Mouse (Mus musculus) monocyte, adult 2 months (primary cell): ENCODE measurements around the gene Anxa7.

Experiments
- DNase-seq, 2 experiments: peaks; one replicate each; pipeline ENCODE4 v3.0.0; 2022; ENCODE audit warnings: low spot score in 2 of 2, low read depth in 1 of 2

Anxa7 gene

DNA sequence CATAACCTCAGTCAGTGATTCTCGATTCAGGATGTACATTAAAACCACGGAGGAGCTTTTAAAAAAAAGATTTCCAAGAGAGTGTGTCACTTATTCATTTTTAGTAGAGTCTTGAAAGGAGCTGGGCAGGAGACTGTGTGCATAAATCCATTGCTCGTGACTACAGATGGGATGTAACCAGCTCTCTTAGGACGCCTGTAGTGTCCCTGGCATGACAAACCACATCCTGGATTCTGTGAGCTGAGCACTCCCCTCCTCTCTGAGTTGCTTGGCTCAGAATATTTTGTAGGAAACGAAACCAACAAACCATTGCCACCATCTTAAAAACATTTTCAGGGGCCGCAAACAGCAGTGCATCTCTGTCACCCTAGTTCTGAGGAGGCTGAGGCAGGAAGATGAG, 43.0 kb downstream of the Anxa7 start:
- no peak for DNase-seq

DNA sequence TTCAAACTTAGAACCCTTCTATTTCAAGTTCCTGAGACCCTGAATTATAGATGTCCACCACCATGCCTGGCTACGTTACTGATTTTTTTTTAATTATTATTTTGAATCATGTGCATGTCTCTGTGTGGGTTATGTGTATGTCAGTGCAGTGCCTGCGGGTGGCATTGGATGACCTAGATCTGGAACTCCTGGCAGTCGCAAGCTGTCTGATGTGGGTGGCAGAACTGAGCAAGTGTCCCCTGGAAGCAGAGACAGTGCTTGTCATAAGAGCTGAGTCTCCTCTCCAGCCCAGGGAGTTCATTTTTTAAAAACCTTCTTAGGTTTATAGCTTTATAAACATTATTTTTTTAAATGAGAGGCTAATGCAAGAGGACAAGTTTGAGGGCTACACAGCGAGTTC, 47.5 kb downstream of the Anxa7 start:
- DNase-seq = no peak

DNA sequence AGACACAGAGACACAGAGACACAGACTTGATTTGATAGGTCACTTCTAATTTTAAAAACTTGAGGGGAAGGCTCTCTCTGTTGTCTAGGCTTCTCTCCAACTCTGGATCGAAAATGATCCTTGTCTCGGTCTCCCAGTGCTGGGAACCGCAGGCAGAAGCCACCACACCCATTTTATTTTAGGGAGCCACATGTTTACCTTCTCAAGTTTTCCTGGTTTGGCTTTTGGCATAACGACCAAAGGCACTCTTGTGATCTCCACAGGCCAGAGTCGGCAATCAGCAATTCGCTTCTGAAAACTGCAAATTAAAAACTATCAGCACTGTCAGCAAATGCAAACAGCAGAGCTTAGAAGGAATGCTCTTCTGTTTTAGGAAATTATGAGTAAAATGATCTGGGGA, 48.2 kb downstream of the Anxa7 start:
- no peak for DNase-seq

DNA sequence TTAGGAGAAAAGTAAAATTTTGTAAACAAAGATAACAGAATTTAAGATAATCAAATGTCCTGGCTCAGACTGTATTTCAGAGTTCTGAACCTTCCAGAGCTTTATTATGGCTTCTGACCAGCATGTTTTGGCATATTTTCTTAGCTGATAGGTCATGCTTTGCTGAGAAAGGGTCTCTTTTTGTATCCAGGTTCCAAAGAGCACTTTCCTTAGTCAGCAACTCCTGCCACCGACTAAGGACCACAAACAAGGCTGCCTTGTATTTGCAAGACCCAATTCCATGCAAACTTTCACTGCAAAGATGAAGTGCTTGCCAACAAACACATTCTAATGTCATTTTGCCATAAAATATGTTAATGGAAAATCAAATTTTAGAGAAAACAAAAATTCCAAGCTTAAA, 50.1 kb downstream of the Anxa7 start:
- DNase-seq = no peak

DNA sequence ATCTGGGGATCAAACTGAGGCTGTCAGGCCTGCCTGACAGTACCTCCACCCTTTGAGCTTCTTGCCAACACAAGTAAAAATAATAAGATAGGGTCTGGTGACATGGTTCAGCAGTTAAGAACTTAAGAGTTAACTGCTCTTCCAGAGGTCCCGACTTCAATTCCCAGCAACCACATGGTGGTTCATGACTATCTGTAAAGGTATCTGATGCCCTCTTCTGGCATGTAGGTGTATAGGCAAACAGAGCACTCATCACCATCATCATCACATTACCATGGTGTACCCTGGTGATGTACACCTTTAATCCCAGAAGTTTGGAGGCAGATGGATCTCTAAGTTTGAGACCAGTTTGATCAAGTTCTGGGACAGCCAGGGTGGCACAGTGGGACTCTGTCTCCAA, 51.3 kb downstream of the Anxa7 start:
- DNase-seq = no peak

DNA sequence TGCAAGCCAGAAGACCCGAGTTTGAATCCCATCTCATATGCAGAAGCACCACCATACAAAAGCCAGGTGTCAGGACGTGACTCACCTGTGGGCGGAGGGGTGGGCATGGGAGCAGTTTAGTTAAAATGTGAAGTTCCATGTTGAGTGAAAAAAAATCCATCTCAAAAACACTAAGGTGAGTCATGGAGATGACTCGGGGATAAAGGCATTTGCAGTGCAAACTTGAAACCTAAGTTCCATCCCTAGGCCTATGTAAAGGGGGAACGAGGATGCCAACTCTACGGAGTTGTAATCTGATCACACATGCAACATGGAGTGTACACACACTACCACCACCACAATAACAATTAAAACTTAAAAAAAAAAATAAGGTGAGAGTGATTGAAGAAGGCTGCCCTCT, 56.9 kb downstream of the Anxa7 start:
- DNase-seq = no peak

DNA sequence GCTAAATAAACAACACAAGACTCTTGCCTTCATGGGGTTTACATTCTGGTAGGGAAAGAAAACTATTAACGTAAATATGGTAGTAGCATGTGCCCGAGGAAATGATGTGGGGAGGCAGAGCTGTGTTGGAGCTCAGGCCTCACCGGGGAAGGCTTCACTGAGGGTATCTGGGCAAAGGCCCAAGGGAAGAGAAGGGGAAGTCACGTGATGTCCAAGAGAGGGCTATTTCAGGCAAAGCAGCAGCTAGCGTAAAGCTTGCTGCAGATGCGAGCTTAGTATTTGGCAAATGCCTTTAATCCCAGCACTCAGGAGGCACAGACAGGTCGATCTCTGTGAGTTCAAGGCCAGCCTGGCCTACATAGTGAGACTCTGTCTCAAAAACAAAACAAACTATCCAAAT, 57.7 kb downstream of the Anxa7 start:
- DNase-seq = no peak
